Mouse (Mus musculus): ENCODE measurements around the gene Col20a1. TPM values are rescaled to one million over a fixed set of nuclear protein-coding genes. Genes with fewer than 3 reads are reported as not detected.

The Col20a1 gene
- total RNA-seq, 4 experiments from 2014 or later = 0.75 to 1.8 (median 1.2) TPM

GRCm38 (mm10) chr2:181065827-181066226 lies 79.5 kb downstream of the Col20a1 start:
- DNase-seq (ENCODE audit: low spot score in 2 of 2) = no peak

Other genes starting within 250 kb of the Col20a1 start
- gene Bhlhe23, start 209.6 kb upstream of the Col20a1 start, total RNA-seq (2022) = not detected
- 10 to 100 TPM; 35.2 to 43.3 (median 38.5) TPM for gene Ythdf1, start 65.6 kb upstream of the Col20a1 start, total RNA-seq (2022)
- gene Birc7, start 57.5 kb upstream of the Col20a1 start, total RNA-seq (2022) = not detected
- 1 to 10 TPM in 1 of 4 experiments, not detected in 3; 1.4 TPM for gene Nkain4, start 31.8 kb upstream of the Col20a1 start, total RNA-seq (2022)
- 10 to 100 TPM; 31.7 to 34.2 (median 33.0) TPM for gene Arfgap1, start 19.3 kb upstream of the Col20a1 start, total RNA-seq (2022)
- gene Chrna4, start 57.0 kb downstream of the Col20a1 start, total RNA-seq (2022) = under 1 TPM in 2 of 4 experiments, not detected in 2; 0.09 to 0.15 TPM
- gene Kcnq2, start 148.8 kb downstream of the Col20a1 start, total RNA-seq (2022) = under 1 TPM in 2 of 4 experiments, not detected in 2; 0.15 to 0.19 TPM
- 1,000 to 10,000 TPM; 1,913 to 2,067 (median 2,007) TPM for gene Eef1a2, start 170.5 kb downstream of the Col20a1 start, total RNA-seq (2022)
- gene Ppdpf, start 200.7 kb downstream of the Col20a1 start, total RNA-seq (2022) = 10 to 100 TPM; 38.4 to 43.8 (median 40.1) TPM
- gene Ptk6, start 216.3 kb downstream of the Col20a1 start, total RNA-seq (2022) = not detected
- gene Srms, start 226.7 kb downstream of the Col20a1 start, total RNA-seq (2022) = under 1 TPM in 2 of 4 experiments, not detected in 2; 0.22 to 0.24 TPM
- gene Fndc11, start 233.5 kb downstream of the Col20a1 start, total RNA-seq (2022) = not detected

All from gastrocnemius, adult 8-10 months (tissue).